Mouse (Mus musculus): ENCODE data around the gene Vat1l. TPM values are rescaled to one million over a fixed set of nuclear protein-coding genes. Genes with fewer than 3 reads are reported as not detected.

The Vat1l gene
- total and polyA plus RNA-seq, 3 experiments: 2.6 to 22.0 (median 13.0) TPM

- no peak for DNase-seq
These were observed 193.9 kb downstream of the Vat1l start for GRCm38 (mm10) chr8:114399273-114399672.

- DNase-seq: no peak
These were observed 196.3 kb downstream of the Vat1l start for GRCm38 (mm10) chr8:114401679-114402078.

GRCm38 (mm10) chr8:114411421-114411820 is 206.0 kb downstream of the Vat1l start:
- no peak for DNase-seq

GRCm38 (mm10) chr8:114417786-114418185 is 212.4 kb downstream of the Vat1l start, which contains the start of gene Clec3a:
Gene Clec3a (plus strand): TSS chr8:114418086.
- DNase-seq: no peak

GRCm38 (mm10) chr8:114418486-114418885 is 213.1 kb downstream of the Vat1l start:
- DNase-seq: no peak

GRCm38 (mm10) chr8:114418904-114419303 is 213.5 kb downstream of the Vat1l start:
- no peak for DNase-seq

- no peak for DNase-seq
These were observed 216.1 kb downstream of the Vat1l start for GRCm38 (mm10) chr8:114421544-114421943.

Other genes starting within 250 kb of the Vat1l start
- gene Nudt7, start 72.1 kb upstream of the Vat1l start, total RNA-seq (2021): 10 to 100 TPM; 58.7 to 77.9 TPM
- 12.8 and 13.8 TPM in 2 replicates for gene Nudt7, start 72.1 kb upstream of the Vat1l start, polyA plus RNA-seq (2012; rRNA removed)
- not detected for gene Clec3a, start 212.5 kb downstream of the Vat1l start, total RNA-seq (2021)
- not detected in 2 replicates for gene Clec3a, start 212.5 kb downstream of the Vat1l start, polyA plus RNA-seq (2012; rRNA removed)
- gene Wwox, start 234.0 kb downstream of the Vat1l start, total RNA-seq (2021): 10 to 100 TPM; 24.5 to 30.6 TPM
- gene Wwox, start 234.0 kb downstream of the Vat1l start, polyA plus RNA-seq (2012; rRNA removed): 18.6 and 20.4 TPM in 2 replicates